Mouse (Mus musculus): ENCODE data around the gene Prss35.

Gene Prss35

DNA sequence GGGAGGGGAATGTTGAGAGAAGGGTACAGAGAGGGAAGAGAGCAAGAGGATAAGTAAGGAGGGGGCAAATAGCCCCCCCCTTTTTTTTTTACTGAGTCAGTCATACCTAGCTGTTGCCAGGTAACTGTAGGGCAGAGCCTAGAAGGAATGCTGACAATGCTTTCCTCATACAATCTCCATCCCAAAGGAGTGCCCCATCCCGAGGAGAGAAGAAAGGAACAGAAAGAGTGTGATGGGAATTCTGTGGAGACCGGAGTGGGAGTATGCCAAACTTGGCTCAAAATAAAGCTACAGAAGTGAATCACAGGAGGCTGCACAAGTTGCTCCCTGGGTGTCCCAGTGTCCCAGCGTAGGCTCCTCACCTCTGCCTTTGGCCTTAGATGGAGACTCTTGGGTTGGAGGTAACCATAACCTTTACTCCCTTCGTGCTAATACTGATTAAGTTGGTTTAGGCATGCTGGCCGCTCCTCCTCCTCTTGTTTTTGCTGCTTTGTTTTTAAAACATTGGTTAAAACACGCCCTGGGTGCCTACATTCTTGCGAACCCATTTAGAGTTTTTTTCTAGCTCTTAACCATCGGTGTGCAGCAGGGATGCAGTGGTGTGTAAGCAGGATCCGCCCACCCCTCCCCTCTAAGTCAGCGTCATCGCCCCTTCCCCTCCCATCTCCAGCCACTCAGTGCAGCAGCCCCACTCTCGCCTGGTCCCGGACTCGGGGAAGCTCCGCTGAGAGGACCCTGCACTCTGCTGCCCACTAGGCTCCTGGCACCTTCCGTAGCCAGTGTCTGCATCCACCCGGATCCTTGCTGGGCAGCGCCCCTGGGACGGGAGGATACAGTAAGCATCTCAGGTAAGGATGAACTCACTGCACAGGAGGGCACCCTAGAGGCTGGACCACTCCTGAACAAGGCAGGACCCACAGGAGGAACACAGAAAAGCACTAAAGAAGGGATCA is at the start of gene Prss35:
Gene Prss35, plus strand, starts transcription at position 691 of the 953 bp plus-strand sequence.
- no peak for DNase-seq (ENCODE audit: extremely low read depth, low read depth, low spot score)

DNA sequence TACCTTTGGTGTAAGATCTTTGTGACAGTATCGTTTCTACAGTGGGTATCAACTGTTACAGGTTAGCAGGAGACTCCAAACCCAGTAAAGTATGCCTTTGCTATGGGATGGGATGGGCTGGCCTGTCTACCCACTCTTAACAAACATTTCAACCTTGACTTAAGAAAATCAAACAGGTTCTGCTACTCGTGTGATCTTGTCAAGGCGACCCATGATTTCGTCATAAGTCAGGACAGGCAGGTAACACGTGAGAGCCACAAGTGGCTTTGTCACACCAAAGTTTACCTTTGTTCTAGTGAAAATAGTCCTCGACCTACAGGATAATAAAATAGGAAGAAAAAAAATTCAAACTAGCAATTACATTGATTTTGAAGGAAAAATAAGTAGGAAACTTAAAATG is 49.5 kb upstream of the Prss35 start:
- peak; percentile 89 for DNase-seq (ENCODE audit: extremely low read depth, low read depth, low spot score)

DNA sequence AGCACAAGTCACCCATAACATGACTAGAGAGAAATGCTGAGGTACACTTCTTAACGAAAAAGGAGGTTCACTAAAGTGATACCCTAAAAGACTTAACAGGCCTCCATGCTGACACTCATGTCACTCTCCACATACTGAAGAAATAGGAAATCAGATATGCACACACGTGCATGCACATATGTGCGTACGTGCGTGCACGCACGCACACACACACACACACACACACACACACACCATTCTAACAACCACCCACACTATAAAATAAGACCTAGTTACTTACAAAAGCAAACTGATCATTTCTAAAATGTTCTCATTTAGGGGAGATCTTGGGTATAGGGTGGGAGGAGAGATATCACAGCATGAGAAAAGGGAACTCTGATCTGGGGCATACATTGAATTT is 48.8 kb upstream of the Prss35 start:
- no peak for DNase-seq (ENCODE audit: extremely low read depth, low read depth, low spot score)

DNA sequence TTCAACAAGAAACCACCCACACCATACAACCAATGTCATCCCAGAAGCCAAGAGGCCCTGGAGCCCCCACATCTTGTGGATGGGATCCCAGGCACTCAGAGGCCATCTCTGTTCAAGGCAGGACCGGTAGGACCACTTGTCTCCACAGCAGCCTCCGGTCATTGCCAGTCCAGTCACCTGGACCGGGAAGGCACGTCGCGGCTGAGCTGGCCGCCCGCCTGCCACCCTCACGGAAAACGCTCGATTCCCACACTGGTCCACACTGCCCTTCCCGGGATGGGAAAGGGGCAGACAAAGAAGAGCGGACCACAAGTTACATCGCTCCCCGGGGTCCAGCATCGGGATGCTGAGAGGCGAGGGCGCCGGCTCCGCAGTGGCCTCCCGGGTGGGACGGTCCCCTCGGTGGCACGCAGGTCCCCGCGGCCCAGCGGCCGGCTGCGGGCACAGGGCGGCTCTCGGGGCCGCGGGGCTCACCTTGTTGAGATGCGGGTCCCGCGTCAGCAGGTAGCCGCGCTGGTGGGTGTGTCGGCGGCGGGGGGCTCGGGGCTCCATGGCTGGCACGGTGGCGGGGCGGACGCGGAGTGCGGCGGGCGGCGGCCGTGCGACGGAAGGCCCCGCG is 48.1 kb upstream of the Prss35 start:
- no peak for DNase-seq (ENCODE audit: extremely low read depth, low read depth, low spot score)

DNA sequence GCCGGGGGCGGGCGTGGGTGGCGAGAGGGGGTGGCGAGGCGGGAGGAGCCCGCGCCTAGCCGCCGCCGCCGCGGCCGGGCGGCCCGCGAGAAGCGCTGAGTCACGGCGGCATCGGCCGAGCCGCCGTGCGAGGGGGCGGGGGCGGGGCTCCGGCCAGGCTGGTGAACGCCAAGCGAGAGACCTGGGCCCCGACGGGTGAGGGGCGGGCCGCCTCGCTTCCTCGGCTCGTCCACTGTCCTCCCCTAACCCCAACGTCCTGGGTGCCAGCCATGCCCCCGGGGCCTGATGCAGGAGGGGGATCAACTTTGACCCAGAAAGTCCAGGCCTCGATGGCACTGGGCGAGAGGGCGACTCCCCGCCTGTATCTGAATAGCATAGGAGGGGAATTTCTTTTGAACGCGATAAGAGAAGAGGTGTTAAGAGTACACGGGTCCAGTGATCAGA is 47.6 kb upstream of the Prss35 start, which contains the start of gene Me1:
Gene Me1, minus strand, starts transcription at position 136 of the 444 bp plus-strand sequence.
- DNase-seq (ENCODE audit: extremely low read depth, low read depth, low spot score), result no peak

DNA sequence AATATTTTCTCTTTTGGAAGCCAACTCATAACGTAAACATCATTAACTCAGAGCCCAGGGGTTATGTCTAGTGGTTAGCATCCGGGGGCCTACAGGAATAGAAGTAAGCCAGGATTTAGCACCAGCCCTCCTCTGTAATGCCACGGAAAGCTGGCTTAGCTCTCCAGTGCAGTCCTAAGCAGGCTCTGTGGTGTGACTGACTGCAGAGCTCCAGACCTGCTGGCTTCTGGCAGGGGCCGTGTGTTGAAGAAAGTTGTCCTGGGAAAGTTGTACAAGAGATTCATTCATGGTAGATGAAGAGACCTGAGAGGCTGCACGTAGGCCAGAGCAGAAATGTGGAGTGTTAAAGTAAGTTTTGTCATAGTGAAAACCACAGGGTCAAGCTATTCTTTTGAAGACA is 42.2 kb upstream of the Prss35 start:
- DNase-seq (ENCODE audit: extremely low read depth, low read depth, low spot score), result no peak

DNA sequence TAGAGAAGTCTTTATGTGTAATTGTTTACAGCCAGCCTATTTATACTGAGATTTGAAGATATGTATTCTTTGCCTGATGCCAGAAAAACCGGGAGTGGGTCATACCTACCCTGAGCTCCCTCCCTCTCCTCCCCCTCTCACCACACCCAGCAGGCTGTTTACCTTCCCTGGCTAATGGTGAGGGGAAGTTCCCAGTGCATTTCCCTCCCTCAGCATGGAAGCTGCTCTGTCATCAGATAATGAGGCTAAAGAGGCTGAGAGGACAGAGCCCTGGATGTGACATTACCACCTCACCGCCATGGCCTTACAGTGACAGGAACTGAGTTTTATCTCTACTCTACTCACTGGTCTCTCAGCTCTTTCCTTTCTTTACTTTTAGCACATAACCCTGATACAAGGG is 41.6 kb upstream of the Prss35 start:
- no peak for DNase-seq (ENCODE audit: extremely low read depth, low read depth, low spot score)

DNA sequence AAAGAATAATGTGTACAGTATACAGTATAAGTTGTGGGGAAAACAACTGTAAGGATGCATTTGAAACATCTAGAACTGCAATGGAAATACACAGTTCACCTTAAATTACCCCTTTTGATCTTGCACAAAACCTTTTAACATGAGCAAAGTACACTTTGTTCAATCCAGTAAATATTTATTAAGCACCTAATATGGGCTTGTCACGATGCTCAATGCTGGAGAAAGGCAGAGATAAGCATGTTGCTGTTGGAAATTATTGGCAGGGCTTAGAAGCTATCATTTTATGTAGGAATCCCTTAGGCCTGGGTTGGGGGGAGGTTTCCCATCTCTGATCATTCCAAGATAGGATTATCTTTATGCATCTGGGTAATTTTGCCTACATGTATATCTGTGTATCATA is 36.0 kb upstream of the Prss35 start:
- no peak for DNase-seq (ENCODE audit: extremely low read depth, low read depth, low spot score)

DNA sequence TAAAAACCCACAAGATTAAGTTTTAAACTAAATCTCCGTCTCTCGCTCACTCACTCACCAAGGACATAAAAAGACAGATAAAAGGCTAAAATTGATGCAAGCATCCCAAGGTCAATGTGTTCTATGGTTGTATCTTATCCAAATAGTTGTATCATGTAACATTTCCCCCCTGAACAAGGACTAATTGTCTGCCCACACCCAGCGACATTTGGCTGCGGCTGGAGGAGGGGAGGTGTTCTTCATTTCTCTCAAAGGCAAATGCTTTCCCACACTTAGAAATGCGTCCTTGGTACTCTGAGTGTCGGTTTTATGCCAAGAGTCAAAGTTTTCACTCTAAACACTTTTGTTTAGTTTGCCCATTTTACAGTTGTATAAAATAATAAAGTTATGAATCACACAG is 34.5 kb upstream of the Prss35 start:
- DNase-seq (ENCODE audit: extremely low read depth, low read depth, low spot score), result no peak

DNA sequence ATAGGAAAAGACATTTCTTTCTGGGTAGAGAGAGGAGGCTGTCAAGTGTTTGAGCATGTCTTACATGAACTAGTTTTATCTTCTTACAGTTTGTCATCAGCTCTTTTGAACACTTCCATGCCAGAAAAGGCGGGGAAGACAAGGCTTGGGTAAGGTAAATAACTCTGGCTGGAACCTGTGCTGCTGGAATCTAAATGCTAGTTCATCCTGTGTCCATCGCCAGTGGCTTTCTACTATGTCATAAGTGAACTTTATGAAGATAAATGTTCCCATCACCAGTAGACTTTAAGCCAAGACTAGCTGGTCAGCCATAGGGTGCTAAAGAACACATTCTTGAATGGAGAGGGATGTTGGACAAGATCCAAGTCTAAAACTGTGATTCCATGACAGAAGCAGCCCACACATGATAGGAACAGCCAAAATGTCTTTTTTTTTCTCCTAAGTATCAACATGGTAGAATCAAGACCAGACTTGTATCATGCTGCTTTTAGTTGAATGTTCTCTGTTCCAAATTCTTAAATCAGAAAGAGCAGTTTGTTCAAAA is 33.3 kb upstream of the Prss35 start:
- peak; percentile 97 for DNase-seq (ENCODE audit: extremely low read depth, low read depth, low spot score)

DNA sequence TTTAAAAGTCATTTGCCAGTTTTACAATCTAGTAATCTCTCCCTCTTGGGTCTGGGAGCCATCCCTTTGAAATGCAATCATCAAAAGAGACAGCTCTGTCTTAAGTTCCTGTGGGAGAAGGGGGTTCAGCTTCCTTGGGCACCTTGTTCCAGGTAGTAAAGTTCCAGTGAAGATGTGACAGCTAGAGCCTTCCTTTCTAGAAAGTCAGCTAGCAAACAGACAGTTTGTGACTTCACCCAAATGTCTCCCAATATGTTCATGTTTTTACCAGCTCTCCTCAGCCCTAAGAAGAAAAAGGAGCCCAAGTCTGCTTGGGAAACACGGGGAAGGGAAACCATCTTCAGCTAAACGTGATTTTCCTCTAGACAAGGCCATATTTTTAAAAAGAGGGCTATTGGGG is 30.8 kb upstream of the Prss35 start:
- no peak for DNase-seq (ENCODE audit: extremely low read depth, low read depth, low spot score)

DNA sequence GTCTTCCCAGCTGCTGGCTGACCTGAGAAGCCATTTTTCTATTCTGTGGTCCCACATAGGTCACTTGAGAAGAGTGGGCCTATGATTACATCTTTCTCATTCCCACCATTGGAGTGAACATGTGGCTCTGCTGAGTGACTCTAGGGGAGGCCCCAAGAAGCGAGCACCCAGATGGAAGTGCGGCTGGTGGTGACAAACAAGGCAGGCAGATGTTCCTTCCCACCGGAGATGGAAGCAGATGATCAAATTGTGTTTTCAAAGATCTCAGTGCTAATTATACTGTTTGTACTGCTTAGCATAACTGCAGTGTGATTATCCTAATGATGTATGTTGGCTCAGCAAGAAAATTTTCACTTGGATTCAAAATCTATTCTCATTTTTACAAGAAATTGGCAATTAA is 29.4 kb upstream of the Prss35 start:
- no peak for DNase-seq (ENCODE audit: extremely low read depth, low read depth, low spot score)

DNA sequence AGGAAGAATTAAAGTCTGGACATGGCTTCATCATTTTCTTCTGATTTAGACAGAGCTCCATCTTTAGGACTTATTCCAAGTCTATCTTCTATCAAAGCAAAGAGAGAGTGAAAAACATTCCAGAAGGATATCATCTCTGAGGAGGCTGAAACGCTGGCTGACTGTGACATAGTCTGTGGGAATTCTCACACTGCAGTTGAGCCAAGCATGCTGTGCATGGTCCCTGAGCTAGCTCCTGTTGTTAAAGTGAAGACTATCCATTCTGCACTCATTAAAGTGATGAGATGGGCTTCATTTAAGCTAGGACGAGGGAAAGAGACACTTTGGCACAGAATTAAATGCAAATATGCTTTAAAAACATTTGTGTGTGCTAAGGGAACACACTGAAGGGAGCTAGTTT is 26.9 kb upstream of the Prss35 start:
- DNase-seq (ENCODE audit: extremely low read depth, low read depth, low spot score), result no peak

DNA sequence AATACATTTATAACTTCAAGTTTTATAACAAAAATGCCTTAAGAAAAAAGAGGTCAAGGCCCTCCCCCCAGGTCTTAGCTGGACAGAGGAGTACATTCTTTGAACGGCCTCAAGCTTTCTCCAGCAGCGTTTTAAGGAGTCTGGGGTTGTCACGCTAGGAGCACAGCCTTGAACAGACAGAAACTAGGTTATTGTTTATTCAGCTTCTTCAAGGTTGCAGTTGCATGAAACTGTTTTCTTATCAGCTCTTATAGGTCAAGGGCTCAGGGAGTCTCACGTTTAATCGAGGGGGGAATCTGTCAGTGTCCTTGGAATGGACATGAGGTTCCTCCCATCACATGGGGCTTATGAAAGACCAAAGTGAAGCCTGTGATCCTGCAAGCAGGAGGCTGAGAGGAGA is 26.3 kb upstream of the Prss35 start:
- DNase-seq (ENCODE audit: extremely low read depth, low read depth, low spot score), result no peak

DNA sequence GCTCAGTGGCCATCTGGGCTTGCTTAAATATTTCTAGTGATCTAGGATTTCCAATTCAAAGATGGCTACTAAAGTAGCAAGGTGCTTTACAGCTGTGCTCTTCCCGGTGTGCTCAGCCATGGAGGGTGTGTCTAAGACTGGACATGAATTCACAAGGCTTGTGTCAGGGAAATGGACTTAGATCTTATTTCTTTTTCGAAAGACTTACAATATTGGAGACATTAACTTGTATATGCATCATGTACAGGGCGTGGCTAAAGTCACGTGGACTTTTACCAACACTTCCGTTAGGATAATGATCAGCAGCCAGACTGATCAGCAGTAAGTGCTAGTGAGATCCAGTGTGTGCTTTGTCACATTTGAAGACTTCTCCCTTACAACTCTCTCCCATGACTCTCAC is 23.2 kb upstream of the Prss35 start:
- no peak for DNase-seq (ENCODE audit: extremely low read depth, low read depth, low spot score)

DNA sequence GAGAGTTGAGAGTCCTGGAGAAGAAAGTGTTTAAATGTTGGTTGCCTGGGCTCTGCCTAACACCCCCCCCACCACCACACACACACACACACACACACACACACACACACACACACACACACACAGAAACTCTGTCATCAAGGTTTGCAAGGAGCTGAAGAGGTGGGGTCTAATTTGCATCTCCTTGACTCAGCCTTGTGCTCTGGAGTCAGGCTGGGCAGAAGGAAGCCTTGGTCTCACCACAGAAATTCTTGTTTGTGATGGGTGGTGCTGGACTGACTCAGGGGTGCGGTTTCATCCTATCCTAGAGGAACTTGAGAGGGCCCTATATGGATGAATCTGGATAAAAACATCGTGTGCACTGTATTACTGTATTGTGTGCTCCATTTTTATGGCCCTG is 22.7 kb upstream of the Prss35 start:
- no peak for DNase-seq (ENCODE audit: extremely low read depth, low read depth, low spot score)

DNA sequence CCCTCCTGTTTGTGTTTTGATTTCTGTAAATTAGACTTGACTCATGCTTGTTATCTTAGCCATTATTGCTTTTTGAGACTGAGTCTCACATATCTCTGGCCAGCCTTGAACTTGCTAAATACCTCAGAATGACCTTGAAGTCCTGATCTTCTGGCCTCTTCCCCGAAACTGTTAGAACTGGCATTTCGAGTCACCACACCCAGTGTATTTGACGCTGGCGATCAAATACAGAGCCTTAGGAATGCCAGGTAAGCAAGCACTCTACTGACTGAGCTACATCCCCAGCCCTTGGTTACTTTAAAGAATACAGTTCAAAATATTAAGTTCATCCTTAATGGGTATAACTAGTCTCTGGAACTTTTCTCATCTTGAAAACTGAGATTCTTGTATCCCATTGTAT is 18.4 kb upstream of the Prss35 start:
- no peak for DNase-seq (ENCODE audit: extremely low read depth, low read depth, low spot score)

DNA sequence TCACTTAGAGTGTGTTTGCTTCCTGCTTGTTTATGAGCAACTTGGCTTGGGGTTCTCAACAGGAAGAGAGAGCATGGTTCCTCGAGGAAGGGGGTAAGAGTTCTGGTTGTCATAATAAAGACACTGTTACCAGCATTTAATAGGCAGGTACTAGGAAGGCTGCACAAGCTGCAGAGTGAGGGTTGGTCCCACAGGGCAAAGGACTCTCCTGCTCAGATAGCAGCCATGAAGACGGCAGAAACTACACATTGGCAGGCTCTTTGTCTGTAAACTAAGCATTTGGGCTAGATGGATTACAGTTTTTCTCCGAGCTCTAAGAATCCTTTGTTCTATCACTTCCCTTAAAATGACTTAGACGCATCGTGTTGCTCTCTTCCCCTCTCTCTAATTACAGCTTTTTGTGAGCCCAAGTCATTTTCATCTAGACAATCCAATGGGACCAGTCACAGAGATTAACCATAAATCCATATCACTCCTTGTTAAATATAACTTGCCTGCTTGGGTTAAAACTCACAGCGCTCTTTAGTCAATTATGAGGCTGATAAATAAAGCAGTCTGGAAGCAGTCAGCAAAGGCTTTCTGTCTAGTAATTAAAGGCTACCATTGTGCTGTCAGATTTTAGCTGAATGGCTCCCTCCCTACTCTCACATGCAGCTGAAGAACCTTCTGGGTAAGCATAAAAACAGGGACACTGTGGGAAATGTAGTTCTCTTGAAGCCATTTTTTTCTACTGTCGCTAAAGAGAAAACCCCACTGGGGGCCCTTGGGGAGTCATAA is 17.7 kb upstream of the Prss35 start:
- DNase-seq (ENCODE audit: extremely low read depth, low read depth, low spot score), result no peak

DNA sequence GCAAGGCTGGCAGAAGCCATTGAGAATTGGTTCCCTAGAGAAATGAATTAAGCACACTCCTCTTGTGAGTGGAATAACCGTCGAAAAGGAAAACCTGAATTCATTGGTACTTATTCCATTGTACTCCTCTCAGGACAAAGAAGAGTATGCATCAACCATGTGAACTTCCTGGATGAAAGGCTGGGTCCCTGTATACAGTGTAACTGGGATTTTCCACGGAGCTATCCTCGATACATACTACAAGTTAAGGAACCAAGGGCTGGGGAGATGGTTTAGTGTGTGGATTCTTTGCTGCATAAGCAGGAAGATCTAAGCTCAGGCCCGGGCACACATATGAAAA is 17.1 kb upstream of the Prss35 start:
- DNase-seq (ENCODE audit: extremely low read depth, low read depth, low spot score), result no peak

DNA sequence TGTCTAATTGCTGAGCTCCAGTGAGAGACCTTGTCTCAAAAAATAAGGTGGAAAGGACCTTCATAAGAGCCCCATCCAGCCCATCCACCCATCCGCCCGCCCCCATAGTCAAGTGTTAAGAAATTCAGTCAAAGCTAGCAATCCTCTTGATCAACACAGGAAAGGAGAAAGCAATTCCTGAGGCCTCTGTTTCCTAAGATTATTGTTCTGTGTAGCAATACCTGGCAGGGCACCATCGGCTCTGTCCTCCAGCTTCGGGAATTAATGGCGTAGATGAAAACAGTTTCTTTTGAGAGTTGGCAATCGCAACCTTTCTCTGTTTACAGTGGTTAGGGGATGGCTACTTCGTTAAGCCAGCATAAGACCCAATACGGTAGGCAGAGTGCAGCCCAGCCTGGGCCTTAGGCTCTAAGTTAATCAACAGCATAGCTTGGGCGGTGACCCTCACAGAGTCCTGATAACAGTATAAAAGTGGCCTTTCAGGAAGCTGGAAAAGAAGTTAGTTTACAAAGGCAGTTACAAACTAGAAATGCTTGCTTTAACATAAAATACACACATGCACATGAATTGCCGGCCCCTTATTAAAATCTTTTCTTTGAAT is 15.1 kb upstream of the Prss35 start:
- DNase-seq (ENCODE audit: extremely low read depth, low read depth, low spot score), result peak; percentile 94

DNA sequence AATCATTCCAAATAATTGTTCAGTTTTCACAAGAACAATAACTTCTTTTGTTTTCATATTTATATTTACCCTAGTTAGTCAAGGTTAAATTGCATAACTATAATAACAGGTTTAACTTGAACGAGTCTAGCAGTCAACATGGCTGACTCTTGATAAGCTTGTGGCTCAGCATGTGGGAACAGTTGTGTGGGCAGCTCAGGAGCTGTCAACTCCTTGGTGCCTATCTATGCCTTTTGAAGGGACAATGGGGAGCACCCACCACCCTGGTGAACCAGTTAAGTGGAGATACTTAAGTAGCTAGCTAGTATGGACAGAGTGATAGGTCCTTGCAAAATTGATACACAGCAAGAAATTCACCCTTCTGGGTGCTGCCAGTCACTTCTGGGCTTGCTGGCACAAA is 14.4 kb upstream of the Prss35 start:
- no peak for DNase-seq (ENCODE audit: extremely low read depth, low read depth, low spot score)

Data from fat pad, adult 2 months (tissue).